ENCODE assay signal across 16 mouse cellular contexts in genomic region chr9:95712574-95712973, GRCm38 (mm10).
"Had no signal": no experiment of that assay in that cellular context is flagged by ENCODE, and none has a peak within 500 bp of the region (broad histone marks: within the 10 kb centered on the region; RNA-seq: fewer than 3 reads in every experiment).

No protein-coding gene starts in this region.

- H3K4me2 ChIP-seq: kidney, embryonic 15.5 days; liver, embryonic 13.5 days; midbrain, embryonic 12.5 days; midbrain, embryonic 15.5 days; stomach, embryonic 15.5 days had no signal

- H3K9ac ChIP-seq: kidney, embryonic 15.5 days; liver, embryonic 13.5 days; midbrain, embryonic 12.5 days; midbrain, embryonic 15.5 days; stomach, embryonic 15.5 days had no signal

- H3K9me3 ChIP-seq: kidney, embryonic 15.5 days; liver, embryonic 13.5 days; midbrain, embryonic 12.5 days; midbrain, embryonic 15.5 days; stomach, embryonic 15.5 days had no signal

- H3K4me1 ChIP-seq: kidney, embryonic 15.5 days; liver, embryonic 13.5 days; midbrain, embryonic 12.5 days; midbrain, embryonic 15.5 days; stomach, embryonic 15.5 days had no signal

- H3K27ac ChIP-seq: kidney, embryonic 15.5 days; left cerebral cortex, adult 2 months; liver, embryonic 13.5 days; midbrain, embryonic 12.5 days; midbrain, embryonic 15.5 days; stomach, embryonic 15.5 days had no signal

- H3K36me3 ChIP-seq: kidney, embryonic 15.5 days; liver, embryonic 13.5 days; stomach, embryonic 15.5 days had no signal

- H3K27me3 ChIP-seq: kidney, embryonic 15.5 days; liver, embryonic 13.5 days; midbrain, embryonic 12.5 days; midbrain, embryonic 15.5 days; stomach, embryonic 15.5 days had no signal

- ATAC-seq: midbrain, embryonic 15.5 days had no signal

- DNase-seq: kidney, postnatal 10 days; kidney, postnatal 36 days; layer of hippocampus, postnatal 36 days; liver, embryonic 13.5 days; lung, adult 2 months; lung, postnatal 14 days; lung, postnatal 4 days; right cerebral cortex, postnatal 14 days; spleen, adult 18-20 months; thymus, postnatal 25 days had no signal

- H3K4me3 ChIP-seq: kidney, embryonic 15.5 days; left cerebral cortex, adult 2 months; liver, embryonic 13.5 days; midbrain, embryonic 12.5 days; midbrain, embryonic 15.5 days; myocyte; stomach, embryonic 15.5 days had no signal
